In genomic region chr12:104426915-104427314, GRCm38 (mm10) we compare ENCODE assay signal across 9 mouse cellular contexts. TPM values are rescaled to one million over a fixed set of nuclear protein-coding genes. Genes with fewer than 3 reads are reported as not detected.
DNase-seq lines count a peak whose midpoint lies in the region; ATAC-seq and TF ChIP-seq lines count a peak whose summit lies in the region.
"Had no signal": no experiment of that assay in that cellular context is flagged by ENCODE, and none has a peak within 500 bp of the region (broad histone marks: within the 10 kb centered on the region; RNA-seq: fewer than 3 reads in every experiment).

No protein-coding gene starts in this region.

- no peak overlapping the region for H3K9ac ChIP-seq in heart, postnatal 0 days (replicated peaks; ENCODE audit: low read depth, low read length)
- H3K9ac ChIP-seq in liver, postnatal 0 days (replicated peaks) = no peak overlapping the region
- H3K9ac ChIP-seq: limb, embryonic 12.5 days had no signal

- H3K4me1 ChIP-seq in heart, postnatal 0 days (ENCODE audit: control insufficient read depth, insufficient read depth) = no peaks in the 10 kb centered on the region
- H3K4me1 ChIP-seq in hindbrain, embryonic 10.5 days (replicated peaks) = 0 out of 2 replicates have a peak, but pooled peaks cover 10% of the 10 kb centered on the region
- no peaks in the 10 kb centered on the region for H3K4me1 ChIP-seq in liver, postnatal 0 days (ENCODE audit: insufficient read depth)

- 0 out of 2 replicates have a peak, but pooled peaks cover 8% of the 10 kb centered on the region for H3K27me3 ChIP-seq in heart, postnatal 0 days (ENCODE audit: control insufficient read depth, insufficient read depth, low read length)
- no peaks in the 10 kb centered on the region for H3K27me3 ChIP-seq in hindbrain, embryonic 10.5 days (ENCODE audit: insufficient read depth, poor library complexity, severe bottlenecking)
- no peaks in the 10 kb centered on the region for H3K27me3 ChIP-seq in liver, postnatal 0 days (ENCODE audit: insufficient read depth, low read length)
- no peaks in the 10 kb centered on the region; the same call in 1 of the 2 replicates for H3K27me3 ChIP-seq in splenic B cell, adult 2 months (ENCODE audit: control insufficient read depth, insufficient read depth, low read length, poor library complexity, severe bottlenecking)

- TF ChIP-seq EP300 in heart, postnatal 0 days (IDR thresholded peaks at IDR 0.05; ENCODE audit: low read depth) = no peak
- TF ChIP-seq EP300 in liver, postnatal 0 days (IDR thresholded peaks at IDR 0.05; ENCODE audit: low read depth) = no peak

- 6% methylated on average over 7 of the region's 7 CpGs for WGBS in heart, postnatal 0 days
- WGBS in hindbrain, embryonic 10.5 days = 6% methylated on average over 7 of the region's 7 CpGs
- WGBS in liver, postnatal 0 days (ENCODE audit: insufficient replicate concordance) = 9% methylated on average over 7 of the region's 7 CpGs

- TF ChIP-seq CTCF in heart, postnatal 0 days (IDR thresholded peaks at IDR 0.05; ENCODE audit: low read depth) = peak; percentile 69
- TF ChIP-seq CTCF in liver, postnatal 0 days (IDR thresholded peaks at IDR 0.05; ENCODE audit: low read depth) = peak; percentile 80

- no peak overlapping the region for H3K27ac ChIP-seq in heart, postnatal 0 days (ENCODE audit: low read depth)
- no peak overlapping the region for H3K27ac ChIP-seq in hindbrain, embryonic 10.5 days
- no peak overlapping the region for H3K27ac ChIP-seq in liver, postnatal 0 days (ENCODE audit: low read depth)
- H3K27ac ChIP-seq: limb, embryonic 12.5 days had no signal

- peak; percentile 36 for DNase-seq in heart, postnatal 0 days (ENCODE audit: low spot score)
- no peak for DNase-seq in heart, adult 9 months (ENCODE audit: low spot score in 2 of 2)
- peak; percentile 31 for DNase-seq in CD4-positive helper T cell, adult 2 months (ENCODE audit: low read depth, low spot score)
- peak; percentile 6 for DNase-seq in c-Kit-positive CD71-positive TER-119-negative erythroid progenitor cells, embryonic 14.5 days (ENCODE audit: low read depth)
- peak; percentile 57 for DNase-seq in hindbrain, embryonic 10.5 days (ENCODE audit: low spot score)
- peak; percentile 67 for DNase-seq in liver, postnatal 0 days
- DNase-seq in splenic B cell, adult 2 months (ENCODE audit: low read depth, low spot score) = peak; percentile 53

- H3K4me2 ChIP-seq in heart, postnatal 0 days (ENCODE audit: low read depth, low read length) = no peak overlapping the region
- H3K4me2 ChIP-seq in liver, postnatal 0 days (ENCODE audit: low read depth, low read length) = no peak overlapping the region
- H3K4me2 ChIP-seq: limb, embryonic 12.5 days had no signal

- H3K9me3 ChIP-seq in heart, postnatal 0 days (replicated peaks; ENCODE audit: control insufficient read depth, low read length) = no peaks in the 10 kb centered on the region
- no peaks in the 10 kb centered on the region for H3K9me3 ChIP-seq in hindbrain, embryonic 10.5 days
- no peaks in the 10 kb centered on the region for H3K9me3 ChIP-seq in liver, postnatal 0 days (ENCODE audit: low read length)
- H3K9me3 ChIP-seq: limb, embryonic 12.5 days had no signal

- H3K4me3 ChIP-seq in heart, postnatal 0 days (ENCODE audit: low read depth, low read length) = no peak overlapping the region
- no peak overlapping the region for H3K4me3 ChIP-seq in hindbrain, embryonic 10.5 days
- H3K4me3 ChIP-seq in liver, postnatal 0 days (ENCODE audit: low read depth, low read length) = no peak overlapping the region
- H3K4me3 ChIP-seq: limb, embryonic 12.5 days had no signal

- no peak for ATAC-seq in heart, postnatal 0 days (ENCODE audit: insufficient read depth, low read depth)
- no peak for ATAC-seq in liver, postnatal 0 days
- no peak for ATAC-seq in erythroid progenitor cell, adult 5-6 weeks (replicated peaks; ENCODE audit: low FRiP score, poor library complexity, severe bottlenecking)

- no peaks in the 10 kb centered on the region for H3K36me3 ChIP-seq in heart, postnatal 0 days (replicated peaks; ENCODE audit: control insufficient read depth, insufficient read depth, low read length)
- H3K36me3 ChIP-seq in hindbrain, embryonic 10.5 days = no peaks in the 10 kb centered on the region
- H3K36me3 ChIP-seq in liver, postnatal 0 days (replicated peaks; ENCODE audit: insufficient read depth, low read length) = no peaks in the 10 kb centered on the region
- H3K36me3 ChIP-seq in splenic B cell, adult 2 months (ENCODE audit: control insufficient read depth, insufficient read depth, low read length, poor library complexity, severe bottlenecking) = no peaks in the 10 kb centered on the region
- H3K36me3 ChIP-seq: limb, embryonic 12.5 days had no signal

RNA-seq across cellular contexts. Expression of gene Serpina3n, which starts 20.4 kb away (rescaled TPM):
- 1.7 and 3.5 TPM in 2 replicates for total RNA-seq in heart, postnatal 0 days (2014; rRNA removed; ENCODE audit: low replicate concordance)
- 0.37 and 0.54 TPM in 2 replicates for polyA plus RNA-seq in heart, postnatal 0 days (2015; fragmentation: Nextera tagmentation; extraction: Ambion mirVana)
- not detected in 2 replicates for polyA plus RNA-seq in hindbrain, embryonic 10.5 days (2016; fragmentation: Nextera tagmentation; extraction: Ambion mirVana)
- 302 and 340 TPM in 2 replicates for polyA plus RNA-seq in liver, postnatal 0 days (2015; fragmentation: Nextera tagmentation; extraction: Ambion mirVana)
- not detected in 2 replicates for total RNA-seq in erythroid progenitor cell, adult 5-6 weeks (2015; ENCODE audit: low replicate concordance)
- total RNA-seq in erythroid progenitor cell, adult 5-6 weeks (2017; ENCODE audit: low replicate concordance) = 0.90 TPM in 1 of 2 replicates, not detected in the other
- polyA plus RNA-seq: limb, embryonic 12.5 days had no signal

RNA-seq across cellular contexts. Expression of gene Gsc, which starts 46.2 kb away (rescaled TPM):
- total RNA-seq in heart, postnatal 0 days (2014; rRNA removed; ENCODE audit: low replicate concordance) = not detected in 2 replicates
- polyA plus RNA-seq in heart, postnatal 0 days (2015; fragmentation: Nextera tagmentation; extraction: Ambion mirVana) = 0.21 TPM in 1 of 2 replicates, not detected in the other
- 0.55 and 0.76 TPM in 2 replicates for polyA plus RNA-seq in hindbrain, embryonic 10.5 days (2016; fragmentation: Nextera tagmentation; extraction: Ambion mirVana)
- polyA plus RNA-seq in liver, postnatal 0 days (2015; fragmentation: Nextera tagmentation; extraction: Ambion mirVana) = not detected in 2 replicates
- not detected in 2 replicates for total RNA-seq in erythroid progenitor cell, adult 5-6 weeks (2015; ENCODE audit: low replicate concordance)
- not detected in 2 replicates for total RNA-seq in erythroid progenitor cell, adult 5-6 weeks (2017; ENCODE audit: low replicate concordance)

Comparison
In these comparisons a context has a peak if more than half of its experiments do, and no peak if none do; other contexts are left out.
1. DNase-seq: peak in heart, postnatal 0 days (single experiment), CD4-positive helper T cell, adult 2 months (single experiment), c-Kit-positive CD71-positive TER-119-negative erythroid progenitor cells, embryonic 14.5 days (single experiment), hindbrain, embryonic 10.5 days (single experiment), liver, postnatal 0 days (single experiment) and splenic B cell, adult 2 months (single experiment); none in heart, adult 9 months (0 of 2).
2. RNA of gene Serpina3n, which starts 20.4 kb away (polyA plus RNA-seq): 302 to 340 TPM in liver, postnatal 0 days; 0.37 to 0.54 TPM in heart, postnatal 0 days and not detected in hindbrain, embryonic 10.5 days; every median in the first group is over 100 times any median in the second.